Mouse (Mus musculus): ENCODE results near the gene Tbl3. TPM values are rescaled to one million over a fixed set of nuclear protein-coding genes. Genes with fewer than 3 reads are reported as not detected.

Gene Tbl3
- polyA plus RNA-seq, 1 experiment from 2014 or later = 21.5 TPM

- DNase-seq (no peak), ATAC-seq (no peak)
- peaks cover 38% of the 10 kb centered on the region for H3K27me3 ChIP-seq (ENCODE audit: insufficient read depth, low read length)
- peaks cover 25% of the 10 kb centered on the region for H3K4me1 ChIP-seq (ENCODE audit: insufficient read depth)
- H3K4me2 ChIP-seq (ENCODE audit: low read depth, low read length) = no peak overlapping the region
- TF ChIP-seq EP300 (IDR thresholded peaks at IDR 0.05; ENCODE audit: low read depth) = no peak
- TF ChIP-seq CTCF (IDR thresholded peaks at IDR 0.05; ENCODE audit: low read depth) = no peak
- no peak overlapping the region for H3K27ac ChIP-seq (ENCODE audit: low read depth)
- H3K36me3 ChIP-seq (replicated peaks; ENCODE audit: insufficient read depth, low read length) = peaks cover 15% of the 10 kb centered on the region; the same call in 1 of the 2 replicates
- H3K9ac ChIP-seq (replicated peaks) = no peak overlapping the region
- H3K4me3 ChIP-seq (ENCODE audit: low read depth, low read length) = no peak overlapping the region
- 56% methylated on average over 5 of the region's 5 CpGs for WGBS (ENCODE audit: insufficient replicate concordance)
- no peaks in the 10 kb centered on the region for H3K9me3 ChIP-seq (ENCODE audit: low read length)
Measured at GRCm38 (mm10) chr17:24692385-24692784, 15.1 kb downstream of the Tbl3 start.

DNA sequence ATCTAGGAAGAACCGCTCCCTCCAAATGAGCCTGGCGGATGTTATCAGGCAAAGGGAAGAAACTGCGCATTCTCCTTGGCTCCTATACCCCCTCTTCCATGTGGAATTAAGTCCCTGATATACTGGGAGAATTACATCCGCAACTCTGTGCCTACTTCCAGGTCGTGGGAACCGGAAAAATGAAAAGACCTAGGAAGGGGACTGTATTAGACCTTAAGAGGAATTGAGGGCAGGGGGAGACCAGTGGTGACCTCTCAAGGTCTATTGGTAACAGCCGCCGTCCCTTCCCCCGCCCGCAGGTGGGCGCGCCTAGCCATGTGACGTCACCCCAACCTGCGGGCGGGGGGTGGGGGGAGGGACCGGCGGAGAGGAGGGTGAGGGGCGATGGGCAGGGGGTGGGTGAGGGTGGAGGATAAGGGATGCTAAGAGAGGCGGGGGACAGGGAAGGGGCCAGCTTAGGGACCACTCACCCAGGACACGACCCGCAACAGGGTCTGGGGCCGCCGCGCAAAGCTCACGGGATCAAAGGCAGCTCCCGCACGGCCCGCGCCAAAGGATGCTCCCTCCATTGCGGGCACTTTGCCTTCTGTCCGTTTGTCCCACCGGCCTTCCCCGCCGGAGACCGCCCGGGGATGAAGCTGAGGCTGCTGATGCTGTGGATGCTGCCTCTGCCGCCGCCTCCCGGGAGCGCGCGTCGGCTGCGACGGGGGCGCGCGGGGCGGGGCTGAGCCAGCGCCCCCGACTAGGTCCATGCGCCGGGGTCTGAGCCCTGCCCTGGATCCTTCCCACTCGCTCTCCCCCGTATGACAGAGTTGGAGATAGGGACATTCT is 18.0 kb downstream of the Tbl3 start, which contains the start of gene Syngr3:
Syngr3 (minus strand) TSS at position 705 of the 831 bp plus-strand sequence.
- peaks cover 15% of the 10 kb centered on the region; the same call in 1 of the 2 replicates for H3K36me3 ChIP-seq (replicated peaks; ENCODE audit: insufficient read depth, low read length)
- H3K9me3 ChIP-seq (ENCODE audit: low read length) = no peaks in the 10 kb centered on the region
- H3K4me3 ChIP-seq (ENCODE audit: low read depth, low read length) = peak within 1 kb of the TSS; percentile 34
- H3K9ac ChIP-seq (replicated peaks) = no peak within 1 kb of the TSS
- H3K4me2 ChIP-seq (ENCODE audit: low read depth, low read length) = peak within 1 kb of the TSS; percentile 57
- TF ChIP-seq CTCF (IDR thresholded peaks at IDR 0.05; ENCODE audit: low read depth) (no peak), EP300 (IDR thresholded peaks at IDR 0.05; ENCODE audit: low read depth) (no peak)
- H3K27ac ChIP-seq (ENCODE audit: low read depth) = no peak within 1 kb of the TSS
- ATAC-seq = no peak
- peaks cover 41% of the 10 kb centered on the region for H3K27me3 ChIP-seq (ENCODE audit: insufficient read depth, low read length)
- no peak for DNase-seq
- WGBS (ENCODE audit: insufficient replicate concordance) = 1% methylated on average over 47 of the region's 55 CpGs
- peaks cover 18% of the 10 kb centered on the region for H3K4me1 ChIP-seq (ENCODE audit: insufficient read depth)

DNA sequence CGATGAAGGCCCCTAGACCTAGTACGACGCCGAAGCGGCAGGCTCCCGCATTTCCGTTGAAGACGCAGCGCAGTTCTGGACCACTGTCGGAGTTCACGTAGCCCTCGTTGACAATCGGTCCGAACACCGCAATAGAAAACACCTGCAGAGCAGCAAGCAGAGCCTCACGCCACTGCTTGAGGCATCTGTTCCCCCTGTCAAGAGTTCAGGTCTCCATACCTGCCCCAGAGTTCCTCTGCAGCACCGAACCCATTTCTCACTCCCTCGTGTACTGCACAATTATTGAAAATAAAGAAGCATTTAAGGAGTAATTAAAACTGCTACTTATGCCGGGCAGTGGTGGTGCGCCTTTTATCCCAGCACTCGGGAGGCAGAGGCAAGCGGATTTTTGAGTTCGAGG is 19.9 kb downstream of the Tbl3 start:
- TF ChIP-seq EP300 (IDR thresholded peaks at IDR 0.05; ENCODE audit: low read depth) = no peak
- TF ChIP-seq CTCF (IDR thresholded peaks at IDR 0.05; ENCODE audit: low read depth) = no peak
- Histone ChIP-seq H3K4me3 (ENCODE audit: low read depth, low read length) (peak overlapping the region; percentile 43), H3K27me3 (ENCODE audit: insufficient read depth, low read length) (peaks cover 41% of the 10 kb centered on the region), H3K36me3 (replicated peaks; ENCODE audit: insufficient read depth, low read length) (0 out of 2 replicates have a peak, but pooled peaks cover 3% of the 10 kb centered on the region), H3K4me2 (ENCODE audit: low read depth, low read length) (peak overlapping the region; percentile 75), H3K9ac (replicated peaks) (0 out of 2 replicates have a peak overlapping the region, but pooled peaks have one; percentile 9), H3K27ac (ENCODE audit: low read depth) (no peak overlapping the region), H3K4me1 (ENCODE audit: insufficient read depth) (peaks cover 18% of the 10 kb centered on the region), H3K9me3 (ENCODE audit: low read length) (no peaks in the 10 kb centered on the region)
- DNase-seq (no peak), ATAC-seq (no peak)
- 19% methylated on average over 23 of the region's 23 CpGs for WGBS (ENCODE audit: insufficient replicate concordance)

- H3K4me2 ChIP-seq (ENCODE audit: low read depth, low read length) = peak overlapping the region; percentile 75
- H3K36me3 ChIP-seq (replicated peaks; ENCODE audit: insufficient read depth, low read length) = no peaks in the 10 kb centered on the region
- H3K27ac ChIP-seq (ENCODE audit: low read depth) = no peak overlapping the region
- H3K9me3 ChIP-seq (ENCODE audit: low read length) = no peaks in the 10 kb centered on the region
- 0 out of 2 replicates have a peak overlapping the region, but pooled peaks have one; percentile 9 for H3K9ac ChIP-seq (replicated peaks)
- H3K4me3 ChIP-seq (ENCODE audit: low read depth, low read length) = peak overlapping the region; percentile 43
- WGBS (ENCODE audit: insufficient replicate concordance) = 3% methylated on average over 24 of the region's 25 CpGs
- peaks cover 18% of the 10 kb centered on the region for H3K4me1 ChIP-seq (ENCODE audit: insufficient read depth)
- DNase-seq (peak; percentile 79), ATAC-seq (peak; percentile 64)
- peaks cover 41% of the 10 kb centered on the region for H3K27me3 ChIP-seq (ENCODE audit: insufficient read depth, low read length)
- no peak for TF ChIP-seq CTCF (IDR thresholded peaks at IDR 0.05; ENCODE audit: low read depth)
Measured at GRCm38 (mm10) chr17:24687146-24687595, 20.3 kb downstream of the Tbl3 start.

GRCm38 (mm10) chr17:24686514-24686913 is 20.9 kb downstream of the Tbl3 start:
- H3K36me3 ChIP-seq (replicated peaks; ENCODE audit: insufficient read depth, low read length) = no peaks in the 10 kb centered on the region; the same call in 1 of the 2 replicates
- peak overlapping the region; percentile 58 for H3K4me2 ChIP-seq (ENCODE audit: low read depth, low read length)
- TF ChIP-seq EP300 (IDR thresholded peaks at IDR 0.05; ENCODE audit: low read depth) (no peak), CTCF (IDR thresholded peaks at IDR 0.05; ENCODE audit: low read depth) (no peak)
- no peak overlapping the region for H3K27ac ChIP-seq (ENCODE audit: low read depth)
- 0 out of 2 replicates have a peak overlapping the region, but pooled peaks have one; percentile 17 for H3K4me3 ChIP-seq (ENCODE audit: low read depth, low read length)
- H3K4me1 ChIP-seq (ENCODE audit: insufficient read depth) = peaks cover 18% of the 10 kb centered on the region
- H3K9ac ChIP-seq (replicated peaks) = no peak overlapping the region
- peaks cover 41% of the 10 kb centered on the region for H3K27me3 ChIP-seq (ENCODE audit: insufficient read depth, low read length)
- peak; percentile 81 for DNase-seq
- no peaks in the 10 kb centered on the region for H3K9me3 ChIP-seq (ENCODE audit: low read length)
- 31% methylated on average over 16 of the region's 16 CpGs for WGBS (ENCODE audit: insufficient replicate concordance)
- ATAC-seq = peak; percentile 72

GRCm38 (mm10) chr17:24677500-24678080 is 29.9 kb downstream of the Tbl3 start:
- H3K27ac ChIP-seq (ENCODE audit: low read depth) = no peak overlapping the region
- no peak overlapping the region for H3K4me3 ChIP-seq (ENCODE audit: low read depth, low read length)
- no peak overlapping the region for H3K9ac ChIP-seq (replicated peaks)
- no peaks in the 10 kb centered on the region for H3K27me3 ChIP-seq (ENCODE audit: insufficient read depth, low read length)
- H3K4me1 ChIP-seq (ENCODE audit: insufficient read depth) = peaks cover 9% of the 10 kb centered on the region
- ATAC-seq = no peak
- no peaks in the 10 kb centered on the region for H3K9me3 ChIP-seq (ENCODE audit: low read length)
- no peak overlapping the region for H3K4me2 ChIP-seq (ENCODE audit: low read depth, low read length)
- TF ChIP-seq CTCF (IDR thresholded peaks at IDR 0.05; ENCODE audit: low read depth) (no peak), EP300 (IDR thresholded peaks at IDR 0.05; ENCODE audit: low read depth) (no peak)
- H3K36me3 ChIP-seq (replicated peaks; ENCODE audit: insufficient read depth, low read length) = peaks cover 49% of the 10 kb centered on the region
- 89% methylated on average over 24 of the region's 24 CpGs for WGBS (ENCODE audit: insufficient replicate concordance)
- DNase-seq = no peak

Measured in liver, postnatal 0 days (tissue).